Comparison of ENCODE assay signal across 15 mouse cellular contexts in genomic region chr16:90522575-90522974, GRCm38 (mm10).
DNase-seq lines count a peak whose midpoint lies in the region; ATAC-seq and TF ChIP-seq lines count a peak whose summit lies in the region.
"Had no signal": no experiment of that assay in that cellular context is flagged by ENCODE, and none has a peak within 500 bp of the region (broad histone marks: within the 10 kb centered on the region; RNA-seq: fewer than 3 reads in every experiment).

No protein-coding gene starts in this region.

- ATAC-seq in heart, embryonic 11.5 days (replicated peaks; ENCODE audit: insufficient number of reproducible peaks, low FRiP score, low TSS enrichment): no peak
- ATAC-seq in limb, embryonic 11.5 days (ENCODE audit: insufficient number of reproducible peaks, low FRiP score, low TSS enrichment, low read depth): no peak
- no peak for ATAC-seq in granulocyte monocyte progenitor cell, adult 5-6 weeks (replicated peaks; ENCODE audit: poor library complexity, severe bottlenecking)
- no peak for ATAC-seq in intestine, embryonic 16.5 days
- ATAC-seq: activated CD4-positive, CD25-positive, alpha-beta regulatory T cell, adult 4 months had no signal

- no peak overlapping the region for H3K9ac ChIP-seq in heart, embryonic 11.5 days (ENCODE audit: low read depth, low read length)
- no peak overlapping the region for H3K9ac ChIP-seq in limb, embryonic 11.5 days (ENCODE audit: low read length)
- H3K9ac ChIP-seq in intestine, embryonic 16.5 days (ENCODE audit: low read depth, low read length): no peak overlapping the region
- H3K9ac ChIP-seq: heart, embryonic 13.5 days had no signal

- peaks cover 37% of the 10 kb centered on the region for H3K4me1 ChIP-seq in heart, embryonic 10.5 days
- H3K4me1 ChIP-seq in heart, embryonic 11.5 days (ENCODE audit: control insufficient read depth, insufficient read depth, low read length): peaks cover 15% of the 10 kb centered on the region
- peaks cover 24% of the 10 kb centered on the region for H3K4me1 ChIP-seq in testis, adult 2 months (ENCODE audit: control insufficient read depth, insufficient read depth, low read length)
- peaks cover 41% of the 10 kb centered on the region for H3K4me1 ChIP-seq in limb, embryonic 11.5 days (ENCODE audit: control insufficient read depth, insufficient read depth, low read length)
- peaks cover 23% of the 10 kb centered on the region for H3K4me1 ChIP-seq in intestine, embryonic 16.5 days (ENCODE audit: control insufficient read depth, insufficient read depth, low read length)

- no peaks in the 10 kb centered on the region for H3K36me3 ChIP-seq in heart, embryonic 10.5 days
- no peaks in the 10 kb centered on the region for H3K36me3 ChIP-seq in heart, embryonic 11.5 days (ENCODE audit: control insufficient read depth, insufficient read depth, low read length)
- no peaks in the 10 kb centered on the region for H3K36me3 ChIP-seq in testis, adult 2 months (ENCODE audit: control insufficient read depth, insufficient read depth, low read length)
- no peaks in the 10 kb centered on the region for H3K36me3 ChIP-seq in limb, embryonic 11.5 days (ENCODE audit: control insufficient read depth, insufficient read depth, low read length)
- H3K36me3 ChIP-seq in intestine, embryonic 16.5 days (ENCODE audit: control insufficient read depth, insufficient read depth, low read length): no peaks in the 10 kb centered on the region
- H3K36me3 ChIP-seq: heart, embryonic 13.5 days had no signal

- TF ChIP-seq POLR2A in testis, adult 2 months (IDR thresholded peaks at IDR 0.05; ENCODE audit: control insufficient read depth, low read depth, low read length): no peak

- no peak for DNase-seq in heart, embryonic 10.5 days (ENCODE audit: low spot score)
- DNase-seq in testis, postnatal 10 days (ENCODE audit: low spot score): no peak
- DNase-seq in limb, embryonic 11.5 days (ENCODE audit: low spot score): no peak
- no peak for DNase-seq in urinary bladder, postnatal 4 days (ENCODE audit: low spot score in 2 of 2)
- DNase-seq: cerebellum, adult 11-12 months; gastrocnemius, postnatal 14 days; kidney, postnatal 4 days; thymus, adult 18-20 months had no signal

- 54% methylated on average over 1 of the region's 1 CpGs for WGBS in heart, embryonic 10.5 days
- WGBS in heart, embryonic 11.5 days (ENCODE audit: insufficient replicate concordance): 47% methylated on average over 1 of the region's 1 CpGs
- 68% methylated on average over 1 of the region's 1 CpGs for WGBS in limb, embryonic 11.5 days
- WGBS in intestine, embryonic 16.5 days: 69% methylated on average over 1 of the region's 1 CpGs

- H3K27me3 ChIP-seq in heart, embryonic 10.5 days (ENCODE audit: insufficient read depth, poor library complexity, severe bottlenecking): peaks cover 9% of the 10 kb centered on the region; the same call in 1 of the 2 replicates
- no peaks in the 10 kb centered on the region for H3K27me3 ChIP-seq in heart, embryonic 11.5 days (ENCODE audit: control insufficient read depth, insufficient read depth, low read length)
- H3K27me3 ChIP-seq in testis, adult 2 months (ENCODE audit: control insufficient read depth, insufficient read depth, low read length): no peaks in the 10 kb centered on the region
- H3K27me3 ChIP-seq in limb, embryonic 11.5 days (ENCODE audit: control insufficient read depth, insufficient read depth, low read length): no peaks in the 10 kb centered on the region
- no peaks in the 10 kb centered on the region for H3K27me3 ChIP-seq in intestine, embryonic 16.5 days (replicated peaks; ENCODE audit: control insufficient read depth, insufficient read depth, low read length)
- H3K27me3 ChIP-seq: heart, embryonic 13.5 days had no signal

- TF ChIP-seq CTCF in testis, adult 2 months (IDR thresholded peaks at IDR 0.05; ENCODE audit: control insufficient read depth, insufficient read depth, insufficient replicate concordance, low read depth, low read length): no peak

- H3K4me2 ChIP-seq in heart, embryonic 11.5 days: no peak overlapping the region
- H3K4me2 ChIP-seq in limb, embryonic 11.5 days (ENCODE audit: low read depth, severe bottlenecking): no peak overlapping the region
- H3K4me2 ChIP-seq in intestine, embryonic 16.5 days (ENCODE audit: low read depth, low read length): no peak overlapping the region
- H3K4me2 ChIP-seq: heart, embryonic 13.5 days had no signal

- peak overlapping the region; percentile 72; the same call in 1 of the 2 replicates for H3K27ac ChIP-seq in heart, embryonic 10.5 days
- H3K27ac ChIP-seq in heart, embryonic 11.5 days (ENCODE audit: low read depth, low read length): no peak overlapping the region
- H3K27ac ChIP-seq in testis, adult 2 months (ENCODE audit: control insufficient read depth, insufficient read depth, low read depth, low read length): 0 out of 2 replicates have a peak overlapping the region, but pooled peaks have one; percentile 6
- H3K27ac ChIP-seq in limb, embryonic 11.5 days (replicated peaks; ENCODE audit: low read depth, low read length): peak overlapping the region; percentile 71
- H3K27ac ChIP-seq in intestine, embryonic 16.5 days (ENCODE audit: low read length): no peak overlapping the region
- H3K27ac ChIP-seq: heart, embryonic 13.5 days; left cerebral cortex, adult 2 months had no signal

- H3K4me3 ChIP-seq in heart, embryonic 10.5 days: no peak overlapping the region
- H3K4me3 ChIP-seq in heart, embryonic 11.5 days (ENCODE audit: low read depth, low read length): no peak overlapping the region
- H3K4me3 ChIP-seq in testis, adult 2 months (ENCODE audit: control insufficient read depth, low read depth, low read length): no peak overlapping the region
- H3K4me3 ChIP-seq in limb, embryonic 11.5 days (ENCODE audit: low read depth, low read length): no peak overlapping the region
- H3K4me3 ChIP-seq in intestine, embryonic 16.5 days (ENCODE audit: low read length): no peak overlapping the region
- H3K4me3 ChIP-seq: heart, embryonic 13.5 days; left cerebral cortex, adult 2 months had no signal

- no peaks in the 10 kb centered on the region for H3K9me3 ChIP-seq in heart, embryonic 10.5 days
- H3K9me3 ChIP-seq in heart, embryonic 11.5 days (replicated peaks; ENCODE audit: control insufficient read depth, low read length): no peaks in the 10 kb centered on the region
- no peaks in the 10 kb centered on the region for H3K9me3 ChIP-seq in limb, embryonic 11.5 days (ENCODE audit: control insufficient read depth, low read length)
- no peaks in the 10 kb centered on the region for H3K9me3 ChIP-seq in intestine, embryonic 16.5 days (ENCODE audit: control insufficient read depth, low read length)
- H3K9me3 ChIP-seq: heart, embryonic 13.5 days had no signal

Comparison
In these comparisons a context has a peak if more than half of its experiments do, and no peak if none do; other contexts are left out.
1. H3K27ac ChIP-seq: peak in heart, embryonic 10.5 days (single experiment), testis, adult 2 months (single experiment) and limb, embryonic 11.5 days (single experiment); none in heart, embryonic 11.5 days (single experiment) and intestine, embryonic 16.5 days (single experiment).